Mouse (Mus musculus): ENCODE results near the gene Prss48.
"Not testable (repeated sequence)": the region's sequence is repeated elsewhere in the genome, so short reads cannot be mapped to it uniquely, and the experiment has no call there.

Prss48 gene

DNA sequence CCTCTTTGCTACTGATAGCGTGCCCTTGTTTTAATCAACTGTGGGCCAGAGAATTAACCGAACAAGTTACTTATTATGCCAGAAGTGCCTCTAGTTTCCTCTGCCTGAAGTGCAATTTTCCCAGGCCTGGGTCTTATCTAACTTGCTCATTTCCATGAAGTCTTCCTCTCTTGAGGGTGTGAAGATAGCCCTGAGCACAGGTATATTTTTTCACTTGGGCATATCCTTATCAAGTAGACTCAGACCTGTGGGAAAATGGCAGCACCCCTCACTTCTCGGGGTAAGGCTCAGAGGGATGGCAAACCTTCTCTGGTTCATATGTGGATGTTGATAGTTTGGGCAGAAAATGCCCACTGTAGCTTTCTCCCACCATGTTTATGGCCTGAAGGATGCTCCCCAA, 1.0 kb downstream of the Prss48 start:
- DNase-seq: no peak

DNA sequence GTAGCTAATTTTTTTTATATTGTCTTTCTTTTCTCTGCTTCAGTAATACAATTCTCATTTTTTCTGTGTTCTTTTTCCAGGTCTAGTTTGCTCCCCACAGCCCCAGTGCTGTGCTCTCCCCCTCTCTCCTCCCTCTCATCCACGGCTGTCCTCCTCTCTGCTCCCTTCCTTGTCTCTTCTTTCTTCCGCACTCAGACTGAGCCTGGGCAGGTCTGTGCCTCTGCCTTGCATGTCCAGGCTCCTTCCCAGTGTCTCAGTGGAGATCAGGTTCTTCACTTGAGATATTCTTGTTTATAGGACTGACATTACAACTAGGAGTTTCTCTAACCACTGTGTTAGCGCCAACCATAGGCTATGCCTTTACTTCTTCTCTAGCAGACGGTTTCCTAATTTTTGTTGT, 7.6 kb downstream of the Prss48 start:
- no peak for DNase-seq

DNA sequence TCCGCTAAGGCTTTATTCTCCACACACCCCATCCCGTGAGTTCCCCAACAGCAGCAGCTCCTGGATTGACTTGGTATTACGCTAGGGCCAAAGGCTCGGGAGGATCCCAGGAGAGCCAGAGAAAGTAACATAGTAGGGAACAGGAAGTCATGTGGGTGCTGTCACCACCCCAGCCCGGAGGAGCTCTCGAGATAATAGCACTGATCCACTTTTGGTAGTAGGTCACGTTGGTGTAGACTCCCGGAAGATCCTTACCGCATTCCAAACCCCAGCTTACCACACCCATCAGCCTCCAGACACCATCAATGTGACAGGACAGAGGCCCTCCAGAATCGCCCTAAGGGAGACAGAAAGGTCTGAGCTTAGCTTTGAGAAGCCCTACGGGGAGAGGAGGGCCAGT, 8.5 kb downstream of the Prss48 start:
- DNase-seq: no peak

DNA sequence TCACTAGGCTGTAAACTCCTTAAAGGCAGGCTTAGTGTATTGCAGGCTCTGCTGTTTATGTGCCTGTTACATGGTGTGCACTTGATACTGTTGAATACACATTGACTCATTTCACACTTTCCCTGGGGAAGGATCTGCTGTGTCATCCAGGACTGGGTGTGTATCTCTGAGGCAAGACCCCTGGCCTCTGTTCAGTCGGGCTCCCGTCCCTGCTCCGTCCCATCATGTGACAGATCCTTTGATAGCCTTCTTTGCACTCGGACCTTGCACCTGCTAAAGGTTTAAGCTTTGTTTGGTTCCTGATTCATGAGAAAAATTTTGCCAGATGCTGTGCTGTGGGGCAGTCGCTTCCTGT, 10.5 kb downstream of the Prss48 start:
- no peak for DNase-seq

DNA sequence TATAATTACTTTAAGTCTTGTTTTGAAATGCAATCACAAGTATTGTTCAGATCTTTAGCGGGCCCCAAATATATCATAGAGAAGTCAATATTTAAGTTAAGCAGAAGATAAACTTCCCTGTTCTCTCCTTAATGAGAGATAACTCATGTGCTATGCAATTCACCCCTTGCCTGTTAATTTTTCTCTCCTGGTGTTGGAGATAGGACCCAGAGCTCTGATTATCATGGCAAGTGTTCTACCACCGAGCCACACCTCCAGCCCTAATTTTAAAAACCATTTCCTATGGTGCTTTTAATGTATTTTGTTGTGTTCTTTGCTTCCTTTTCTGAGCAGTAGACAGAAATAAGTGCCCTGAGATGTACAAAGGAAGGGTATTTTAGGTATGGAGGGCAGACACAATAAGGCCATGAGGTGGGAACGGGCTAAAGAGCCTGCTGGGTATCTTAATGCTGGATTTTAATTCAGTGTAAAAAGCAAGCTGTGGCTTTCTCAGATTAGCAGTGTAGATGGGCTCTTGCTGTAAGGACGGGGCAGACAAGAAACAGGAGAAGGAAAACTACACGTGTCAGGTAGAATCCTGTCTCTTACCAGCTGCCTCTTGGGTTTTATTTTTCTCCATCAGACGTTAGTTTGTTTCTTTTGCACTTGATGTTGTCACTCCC, 11.0 kb downstream of the Prss48 start:
- DNase-seq: no peak

DNA sequence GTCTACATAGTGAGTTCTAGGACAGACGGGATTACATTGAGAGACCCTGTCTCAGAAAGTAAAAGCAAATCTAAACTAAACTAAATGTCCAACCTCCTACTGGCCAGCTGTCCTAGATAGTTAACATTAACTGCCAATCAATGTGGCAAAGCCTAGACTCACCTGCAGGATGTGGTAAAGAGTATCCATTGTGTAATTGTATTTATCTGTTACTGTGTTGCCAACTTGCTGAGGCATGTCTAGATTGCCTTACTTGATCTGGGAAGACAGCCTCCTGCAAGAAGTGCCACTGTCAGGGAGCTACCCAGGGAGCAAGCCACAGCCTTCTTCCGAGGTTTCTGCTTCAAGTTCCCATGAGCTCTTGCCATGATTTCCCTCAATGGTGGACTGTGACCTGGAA, 15.1 kb downstream of the Prss48 start:
- no peak for DNase-seq

DNA sequence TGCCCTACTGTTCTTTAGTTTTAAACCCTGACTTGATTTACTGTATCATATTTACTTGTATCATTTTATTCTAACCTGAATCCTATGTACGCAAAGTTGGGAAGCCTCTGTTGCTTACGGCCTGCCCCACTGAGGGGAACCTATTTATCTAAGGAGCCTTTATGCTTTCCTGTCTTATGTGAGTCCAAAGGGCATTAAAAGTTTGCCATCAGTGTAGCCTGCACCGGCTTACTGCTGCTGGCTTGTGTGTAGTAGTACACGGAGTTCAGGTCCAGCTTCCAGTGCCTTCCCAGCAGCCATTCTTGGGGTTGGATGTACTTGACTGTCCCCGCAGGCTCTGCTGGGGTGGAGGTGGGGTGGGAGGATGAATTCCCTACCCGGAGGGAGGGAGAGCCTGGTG, 17.8 kb downstream of the Prss48 start:
- DNase-seq: no peak

DNA sequence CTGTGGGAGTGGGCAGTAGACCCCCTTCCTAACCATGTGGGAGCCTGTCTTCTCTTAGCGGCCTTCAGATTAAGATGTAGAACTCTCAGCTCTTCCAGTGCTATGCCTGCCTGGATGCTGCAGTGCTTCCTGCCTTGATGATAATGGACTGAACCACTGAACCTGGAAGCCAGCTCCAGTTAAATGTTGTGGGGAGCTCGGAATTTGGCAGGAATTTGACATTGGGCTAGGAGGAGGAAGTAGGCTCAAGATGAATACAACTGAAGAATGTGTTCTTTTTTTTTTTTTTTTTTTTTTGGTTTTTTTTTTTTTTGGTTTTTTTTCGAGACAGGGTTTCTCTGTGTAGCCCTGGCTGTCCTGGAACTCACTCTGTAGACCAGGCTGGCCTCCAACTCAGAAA, 20.5 kb downstream of the Prss48 start:
- not testable (repeated sequence) for DNase-seq

DNA sequence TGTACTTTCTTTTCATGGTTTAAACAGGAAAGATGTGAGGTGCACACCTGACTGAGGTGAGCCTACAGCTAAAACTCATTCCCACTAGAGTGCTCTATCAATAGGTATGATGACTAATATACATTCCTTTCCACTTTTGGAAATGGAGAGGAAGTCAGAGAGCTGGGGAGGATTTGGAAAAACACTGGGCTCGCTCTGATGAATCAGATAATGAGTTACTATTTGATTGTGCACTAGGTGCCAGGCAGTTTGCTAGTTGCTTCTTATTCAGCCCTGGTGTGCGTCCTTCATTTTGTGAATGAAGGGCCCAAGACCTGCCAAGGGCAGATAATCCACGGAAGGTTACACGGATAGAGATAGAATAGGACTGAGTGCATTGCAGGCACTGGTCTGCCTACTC, 22.3 kb downstream of the Prss48 start:
- DNase-seq: no peak

DNA sequence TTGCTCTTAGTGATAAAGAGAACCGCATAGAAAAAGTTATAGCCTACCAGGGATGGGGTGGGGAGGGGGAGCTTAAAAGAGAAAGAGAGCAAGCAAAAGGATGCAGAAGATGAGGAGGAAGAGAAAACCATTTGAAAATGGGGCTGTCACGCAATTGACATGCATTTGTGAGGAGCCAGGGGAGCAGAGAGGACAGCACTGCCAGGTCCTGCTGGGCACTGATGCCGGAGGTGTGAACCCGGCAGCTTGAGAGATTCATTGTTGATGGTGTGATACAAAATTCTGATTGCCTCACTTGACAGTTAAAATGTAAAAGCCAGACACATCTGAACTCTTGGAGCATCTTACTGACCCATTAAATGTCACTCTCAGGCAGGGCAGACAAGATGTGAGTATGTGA, 27.8 kb downstream of the Prss48 start:
- no peak for DNase-seq

DNA sequence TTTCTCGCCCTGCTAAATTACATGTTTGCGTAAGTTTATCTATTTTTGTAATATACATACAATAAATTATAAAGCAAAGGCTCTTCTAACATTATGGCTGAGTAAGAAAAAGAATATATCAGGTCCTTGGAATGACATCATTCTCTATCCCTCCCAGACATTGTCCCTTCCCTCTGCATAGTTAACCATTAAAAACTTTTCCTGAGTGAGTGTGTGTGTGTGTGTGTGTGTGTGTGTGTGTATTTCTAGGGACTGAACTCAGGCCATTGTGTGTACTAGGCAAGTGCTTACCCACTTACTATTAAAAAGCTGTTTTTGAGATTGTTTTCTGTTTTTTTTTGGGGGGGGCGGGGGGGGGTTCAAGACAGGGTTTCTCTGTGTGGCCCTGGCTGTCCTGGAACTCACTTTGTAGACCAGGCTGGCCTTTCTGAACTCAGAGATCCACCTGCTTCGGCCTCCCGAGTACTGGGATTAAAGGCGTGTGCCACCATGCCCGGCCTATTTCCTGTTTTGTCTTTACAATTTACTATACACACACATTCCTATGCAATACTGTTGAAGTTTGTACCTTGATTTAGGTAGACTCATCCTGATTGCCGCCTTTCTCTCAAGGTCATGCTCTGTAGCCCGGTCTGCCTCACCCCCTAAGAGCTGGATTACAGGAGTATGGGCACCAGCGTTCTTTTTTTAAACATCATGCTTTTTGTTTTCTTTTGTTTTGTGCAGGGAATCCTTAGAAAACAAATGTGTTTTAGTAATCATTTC, 28.7 kb downstream of the Prss48 start:
- DNase-seq: no peak

DNA sequence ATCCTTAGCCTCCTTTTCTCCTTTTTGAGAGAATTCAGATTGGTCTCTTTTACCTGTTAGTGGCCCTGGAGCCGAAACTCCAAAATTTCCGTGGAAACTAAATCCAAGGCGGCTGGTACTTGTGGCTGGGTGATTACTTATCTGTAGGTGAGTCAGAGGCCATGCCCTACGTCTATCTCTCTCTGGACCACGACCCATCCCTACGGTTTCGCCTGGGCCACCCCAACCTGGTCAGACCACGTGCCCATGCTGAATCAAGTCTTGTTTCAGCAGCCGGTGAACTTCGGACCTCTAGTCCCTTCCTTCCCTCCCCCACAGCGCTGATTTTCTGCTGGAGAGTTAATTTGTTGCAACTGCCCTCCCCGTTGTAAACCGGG, 30.7 kb downstream of the Prss48 start:
- no peak for DNase-seq

DNA sequence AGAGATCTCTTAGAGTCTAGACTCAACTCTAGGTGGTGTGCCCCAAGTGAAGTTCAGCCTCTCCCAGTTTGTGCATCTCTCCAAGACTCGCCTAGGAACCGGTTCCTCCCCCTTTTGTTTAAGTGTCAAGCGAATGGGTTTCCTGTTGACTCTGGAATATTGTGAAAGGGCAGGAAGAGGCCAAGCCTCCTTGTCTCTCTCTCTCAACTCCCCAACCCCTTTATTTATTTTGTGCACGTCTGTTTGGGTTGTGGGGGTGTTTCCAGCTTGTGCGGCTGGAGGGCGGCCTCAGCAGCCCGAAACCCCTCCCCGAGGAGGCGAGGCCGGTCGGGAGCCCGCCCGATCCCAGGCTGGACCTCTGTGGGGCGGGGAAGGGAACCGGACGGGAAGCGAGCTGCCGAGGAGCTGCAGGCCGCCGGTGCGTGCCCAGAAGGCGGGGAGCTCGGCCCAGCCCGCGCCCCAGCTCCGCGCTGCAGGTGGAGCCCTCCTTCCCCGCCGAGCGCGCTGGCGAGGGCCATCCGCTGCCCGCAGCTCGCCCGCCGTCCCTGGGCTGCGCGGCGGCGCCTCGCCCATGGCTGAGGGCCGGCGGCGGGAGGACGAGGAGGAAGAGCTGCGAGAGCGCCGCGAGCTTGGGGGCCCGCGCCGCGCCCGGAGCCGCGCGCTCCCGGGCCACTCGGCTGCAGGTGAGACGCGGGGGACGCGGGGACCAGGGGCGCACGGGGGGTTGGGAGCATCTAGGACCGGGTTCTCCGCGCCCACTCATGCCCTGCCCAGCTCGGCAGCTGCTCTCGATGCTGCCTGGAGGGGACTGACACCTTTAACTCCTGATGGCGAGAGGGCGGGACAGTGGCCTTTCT, 31.3 kb downstream of the Prss48 start, which contains the start of gene Sh3d19:
Gene Sh3d19, plus strand, starts transcription at position 368 of the 857 bp plus-strand sequence.
- DNase-seq: peak; percentile 19

DNA sequence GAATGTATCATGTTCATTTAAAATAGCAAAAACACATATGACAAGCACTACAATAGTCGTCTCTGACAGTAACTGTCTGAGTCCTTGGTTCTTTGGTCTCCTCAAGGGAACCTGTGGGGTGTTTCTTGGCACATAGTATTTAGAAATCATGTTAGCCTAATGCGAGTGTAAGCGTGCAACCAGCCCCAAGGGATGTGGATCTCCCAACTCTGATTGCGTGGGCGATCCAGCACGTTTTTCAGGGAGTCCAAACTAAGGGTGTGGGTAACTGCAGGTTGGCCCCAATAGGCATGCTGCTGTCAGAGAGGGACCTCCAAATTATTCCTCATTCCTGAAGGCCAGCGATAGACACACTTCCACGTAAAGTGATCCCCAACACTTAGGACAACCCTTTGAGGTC, 33.3 kb downstream of the Prss48 start:
- DNase-seq: no peak

DNA sequence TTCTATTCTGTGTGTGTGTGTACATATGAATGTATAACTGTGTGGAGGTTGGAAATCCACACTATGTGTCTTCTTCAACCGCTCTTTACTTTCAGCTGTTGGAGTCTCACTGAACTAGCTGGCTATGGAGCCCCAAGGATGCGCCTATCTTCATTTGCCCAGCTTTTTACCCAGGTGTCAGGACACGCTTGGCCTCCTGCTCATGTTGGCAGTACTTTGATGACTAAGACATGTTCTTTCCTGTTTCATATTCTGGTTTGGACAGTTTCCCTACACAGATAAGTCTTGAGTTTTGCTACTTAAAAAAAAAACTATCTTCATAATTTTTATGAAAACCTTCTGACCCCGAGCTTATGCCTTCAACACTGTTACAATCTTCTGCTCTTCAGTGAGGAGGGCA, 36.8 kb downstream of the Prss48 start:
- no peak for DNase-seq

DNA sequence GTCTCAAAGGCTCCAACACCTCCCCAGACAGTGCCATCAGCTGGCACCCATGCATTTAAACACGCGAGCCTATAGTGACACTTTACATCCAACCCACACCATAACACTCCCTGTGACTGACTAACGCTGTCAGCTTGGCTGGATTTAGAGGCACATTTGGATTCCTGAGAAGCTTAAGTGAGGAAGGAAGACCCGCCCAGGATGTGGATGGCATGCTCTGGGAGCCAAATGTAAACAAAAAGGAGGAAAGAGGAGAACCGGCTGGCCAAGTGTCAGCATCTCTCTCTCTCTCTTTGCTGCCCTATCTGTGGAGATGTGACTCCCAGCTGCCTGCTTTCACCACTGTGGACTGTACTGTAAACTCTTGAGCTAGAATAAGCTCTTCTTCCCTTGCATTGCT, 41.2 kb downstream of the Prss48 start:
- DNase-seq: no peak

DNA sequence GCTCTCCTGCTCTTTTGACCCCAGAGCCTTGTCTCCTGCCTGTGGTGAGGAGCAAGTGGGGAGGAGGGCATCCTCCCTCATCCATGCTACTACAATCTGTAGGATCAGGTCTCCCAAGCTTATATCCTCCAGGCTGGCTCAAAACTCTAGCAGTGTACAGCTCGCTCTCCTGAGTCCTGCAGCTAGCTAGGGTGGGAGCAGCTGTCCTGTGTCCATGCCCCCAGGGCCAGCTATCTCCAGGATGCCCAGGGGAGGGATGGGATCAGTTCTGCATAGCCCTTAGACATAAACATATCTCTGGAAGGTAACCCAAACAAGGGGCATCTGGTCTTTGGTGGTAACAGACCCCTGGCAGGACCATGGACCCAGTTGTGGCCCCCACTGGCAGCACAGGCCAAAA, 42.6 kb downstream of the Prss48 start:
- no peak for DNase-seq

DNA sequence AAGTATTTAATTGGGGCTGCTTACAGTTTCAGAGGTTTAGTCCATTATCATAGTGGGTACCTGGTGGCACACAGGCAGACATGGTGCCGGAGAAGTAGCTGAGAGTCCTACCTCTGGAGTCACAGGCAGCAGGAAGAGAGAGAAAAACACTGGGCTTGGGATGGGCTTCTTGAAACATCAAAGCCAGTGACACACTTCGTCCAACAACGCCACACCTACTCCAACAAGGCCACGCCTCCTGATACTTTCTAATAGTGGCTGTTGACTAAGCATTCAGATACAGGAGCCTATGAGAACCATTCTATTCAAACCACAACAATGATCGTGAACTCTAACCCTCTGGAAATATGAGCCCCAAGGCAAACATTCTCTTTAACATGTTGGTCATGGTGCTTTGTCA, 46.6 kb downstream of the Prss48 start:
- no peak for DNase-seq

DNA sequence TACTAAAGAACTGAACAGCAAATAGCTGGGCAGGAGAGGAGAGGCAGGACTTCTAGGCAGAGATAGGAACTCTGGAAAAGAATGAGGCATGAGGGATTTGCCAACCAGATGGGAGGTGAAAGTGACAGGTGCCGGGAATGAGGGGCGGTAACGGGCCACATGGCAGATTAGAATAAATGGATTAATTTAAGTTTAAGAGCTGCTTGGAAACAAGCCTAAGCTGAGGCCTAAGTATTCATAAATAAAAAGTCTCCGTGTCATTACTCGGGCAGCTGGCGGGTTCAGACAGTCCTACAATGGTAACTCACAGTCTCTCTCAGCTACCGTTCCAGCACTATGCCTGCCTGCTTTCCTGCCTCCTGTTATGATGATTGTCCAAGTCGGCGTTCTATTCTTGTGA, 47.0 kb downstream of the Prss48 start:
- no peak for DNase-seq

DNA sequence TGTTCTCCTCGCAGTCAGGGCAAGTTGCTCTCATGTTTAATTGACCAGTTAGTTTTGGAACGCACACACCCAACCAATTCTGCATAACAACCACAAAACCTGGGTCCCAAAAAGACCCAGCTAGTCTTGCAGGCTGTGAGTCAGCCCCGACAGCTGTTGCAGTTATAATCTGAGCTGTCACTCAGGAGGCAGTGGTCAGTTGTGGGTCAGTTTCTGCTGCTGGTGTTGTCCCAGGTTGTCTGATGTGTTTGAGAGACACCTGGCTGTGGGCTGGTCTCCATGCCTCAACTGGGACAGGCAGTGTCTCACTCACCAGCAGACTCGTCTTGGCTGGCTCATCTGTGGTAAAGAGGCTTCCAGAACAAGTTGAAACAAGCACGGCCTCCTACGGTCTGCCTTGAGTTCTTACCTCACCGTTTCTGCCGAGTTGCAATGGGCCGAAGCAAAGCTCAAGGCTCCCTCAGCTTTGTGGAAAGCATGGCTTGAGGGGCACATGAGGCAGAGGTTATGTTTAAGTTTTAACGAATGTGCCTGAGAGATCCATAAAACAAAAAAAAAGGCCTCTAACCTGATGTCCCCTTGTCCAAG, 49.5 kb downstream of the Prss48 start:
- no peak for DNase-seq

DNA sequence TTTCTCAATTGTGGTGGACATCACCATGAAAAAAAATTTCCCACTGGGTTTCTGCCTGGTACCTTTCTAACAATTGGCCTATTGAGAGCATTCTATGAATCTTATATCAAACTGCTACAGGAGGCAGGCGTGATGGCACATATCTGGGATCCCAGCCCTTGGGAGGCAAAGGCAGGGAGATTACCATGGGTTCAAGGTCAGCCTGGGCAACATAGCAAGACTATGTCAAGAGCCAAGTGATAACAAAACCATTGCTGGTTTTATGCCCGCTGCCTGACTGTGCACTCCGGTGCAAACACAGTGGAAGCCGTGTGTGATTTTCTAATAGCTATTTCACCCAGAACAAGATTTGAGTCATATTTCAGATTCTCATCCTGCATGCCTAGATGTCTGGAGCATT, 51.4 kb downstream of the Prss48 start:
- DNase-seq: no peak
